Mouse (Mus musculus) CH12F3 (cell line): ENCODE results near the gene Uvrag.

Experiments
- in situ Hi-C: fragments of 300-500 bp; cut with MboI; formaldehyde crosslinking; loops from 2 replicates; pipeline ENCODE4 v1.14.3; 2020; ENCODE audit warnings: low sequenced_read_pairs

Uvrag gene

DNA sequence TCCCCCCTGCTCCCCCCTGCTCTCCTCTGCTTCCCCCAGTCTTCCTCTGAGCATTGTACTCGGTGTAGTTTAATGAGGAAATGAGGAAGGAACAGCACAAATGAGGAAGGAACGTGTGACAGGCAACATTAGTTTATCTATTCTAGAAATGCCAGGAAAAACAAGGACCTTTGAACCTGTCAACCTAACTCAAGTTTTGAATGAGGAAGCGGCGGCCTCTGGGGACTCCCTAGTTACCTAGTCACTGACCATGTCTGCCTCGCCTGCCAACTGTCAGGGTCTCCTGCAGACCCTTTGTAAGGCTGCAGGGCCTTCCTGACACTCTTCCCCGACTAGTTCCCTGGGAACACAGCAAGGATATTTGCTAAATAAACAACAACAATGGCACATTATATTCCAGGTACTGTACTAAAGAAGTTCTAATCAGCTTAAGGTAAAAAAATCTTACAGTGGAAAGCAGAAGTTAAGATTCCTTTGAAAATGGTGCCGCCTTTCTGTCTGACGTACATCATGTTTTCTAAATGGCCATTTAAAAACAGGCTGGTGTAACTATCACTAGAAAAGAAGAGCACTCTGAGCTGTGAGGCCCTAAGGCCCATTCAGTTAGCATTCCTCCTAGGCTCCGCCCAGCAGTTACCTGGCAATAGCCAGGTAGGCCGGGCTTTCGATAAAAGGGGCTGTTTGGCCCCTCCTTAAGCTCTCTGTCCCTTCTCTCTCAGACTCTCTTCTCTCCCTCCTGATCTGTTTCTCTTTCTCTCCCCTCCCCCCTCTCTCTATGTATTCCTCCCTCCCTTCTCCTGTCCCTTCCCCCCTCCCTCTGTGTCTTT is 39.0 kb downstream of the Uvrag start:
- in situ Hi-C loops, result no loop called here

DNA sequence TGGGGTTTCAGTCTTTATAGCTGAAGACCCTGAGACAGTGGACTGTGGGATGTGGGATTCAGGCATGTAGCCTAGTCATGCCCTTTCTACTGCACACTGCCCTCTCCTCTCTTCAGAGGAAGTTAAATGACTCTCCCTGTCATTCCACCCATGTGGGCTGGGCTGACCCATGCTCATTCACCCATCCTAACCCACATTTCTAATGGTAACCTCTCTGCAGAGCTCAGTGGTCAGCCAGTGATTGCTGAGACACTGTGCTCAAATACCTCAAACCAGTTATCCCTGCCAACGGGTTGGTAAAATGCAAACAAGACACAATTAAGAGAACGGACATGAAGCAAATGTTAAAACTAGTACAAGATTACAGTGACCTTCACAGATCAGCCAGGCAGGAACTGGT is 39.9 kb downstream of the Uvrag start:
- in situ Hi-C loops, result no loop called here

DNA sequence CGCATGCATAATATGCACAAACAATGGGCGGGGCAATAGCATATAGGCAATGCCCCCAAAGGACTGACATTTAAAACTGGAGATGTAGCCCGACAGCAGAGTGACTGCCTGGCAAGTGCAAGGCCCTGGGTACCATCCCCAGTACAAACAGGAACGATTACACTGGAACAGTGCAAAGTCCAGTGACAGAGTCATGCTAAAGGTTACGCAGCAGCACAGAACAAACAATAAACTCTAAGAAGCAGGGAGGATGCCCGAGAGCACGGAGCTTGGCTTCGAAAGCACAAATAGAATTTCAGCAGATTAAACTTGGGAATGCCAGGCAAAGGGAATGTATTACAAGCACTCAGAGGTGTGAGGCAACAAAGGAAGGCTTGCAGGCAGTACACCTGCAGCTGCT is 40.4 kb downstream of the Uvrag start:
- in situ Hi-C loops, result no loop called here

DNA sequence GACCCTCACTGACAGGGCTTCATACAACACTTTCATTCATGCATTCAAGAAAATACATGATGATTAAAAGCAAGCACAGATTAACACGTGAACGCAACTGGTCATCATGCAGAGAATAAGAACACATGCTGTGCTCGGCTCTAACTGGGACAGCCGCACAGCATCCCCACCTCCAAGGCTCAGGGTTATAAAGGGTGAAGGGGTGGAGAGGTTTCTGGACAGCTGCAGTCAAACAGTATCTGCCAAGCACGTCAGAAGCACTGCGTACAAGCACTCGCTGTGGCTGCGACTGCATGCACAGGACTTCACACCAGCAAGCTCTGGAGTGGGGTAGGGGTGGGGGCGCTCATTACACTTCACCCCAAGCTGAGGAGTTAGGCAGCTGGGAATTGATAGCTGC is 40.9 kb downstream of the Uvrag start:
- in situ Hi-C loops, result no loop called here

DNA sequence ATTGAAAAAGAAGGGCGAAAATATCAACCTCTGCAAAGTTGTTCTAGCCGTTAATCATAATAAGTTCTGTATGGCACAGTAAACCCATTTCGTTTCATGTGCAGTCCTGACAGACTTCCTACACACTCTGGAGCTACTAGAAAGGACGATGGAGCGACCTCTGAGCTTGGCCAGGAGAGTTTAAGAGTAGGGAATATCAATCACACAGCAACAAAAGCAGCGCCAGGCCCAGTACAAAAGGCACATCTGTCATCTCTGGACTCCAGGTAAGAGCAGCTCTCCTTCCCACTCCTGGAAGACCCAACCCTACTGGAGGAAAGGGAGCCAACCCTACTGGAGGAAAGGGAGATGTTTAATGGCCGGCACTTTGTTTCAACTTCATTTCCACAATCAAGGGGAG is 43.2 kb downstream of the Uvrag start:
- in situ Hi-C loops, result no loop called here

DNA sequence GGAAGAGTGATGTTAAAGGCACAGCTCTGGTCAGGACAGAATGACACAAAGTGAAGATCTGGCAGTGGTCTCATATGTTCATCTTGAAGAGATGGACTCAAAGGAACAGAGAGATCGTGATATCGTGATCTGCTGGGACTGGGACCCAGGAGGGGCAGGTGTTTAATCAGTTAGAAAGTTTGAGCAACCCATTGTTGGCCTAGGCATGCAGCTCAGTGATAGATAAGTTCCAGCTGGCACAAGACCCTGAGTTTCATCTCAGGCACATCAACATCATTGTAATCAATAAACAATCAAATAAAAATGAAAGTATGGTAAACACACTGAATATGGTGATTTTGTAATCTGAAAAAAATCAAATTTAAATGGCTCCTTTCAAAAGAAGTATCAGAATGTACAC is 43.8 kb downstream of the Uvrag start:
- in situ Hi-C loops, result no loop called here

DNA sequence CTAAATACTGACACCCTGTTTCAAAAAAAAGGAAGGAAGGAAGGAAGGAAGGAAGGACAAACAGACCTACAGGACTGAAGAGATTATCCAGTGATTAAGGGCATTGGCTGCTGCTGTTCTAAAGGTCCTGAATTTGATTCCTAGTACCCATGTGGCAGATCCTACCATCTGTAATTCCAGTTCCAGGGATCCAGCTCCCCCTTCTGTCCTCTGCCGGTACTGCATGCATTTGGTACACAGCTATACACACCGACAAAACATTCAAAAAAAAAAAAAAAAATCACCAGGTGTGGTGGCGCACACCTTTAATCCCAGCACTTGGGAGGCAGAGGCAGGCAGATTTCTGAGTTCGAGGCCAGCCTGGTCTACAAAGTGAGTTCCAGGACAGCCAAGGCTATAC is 45.8 kb downstream of the Uvrag start:
- in situ Hi-C loops, result no loop called here

DNA sequence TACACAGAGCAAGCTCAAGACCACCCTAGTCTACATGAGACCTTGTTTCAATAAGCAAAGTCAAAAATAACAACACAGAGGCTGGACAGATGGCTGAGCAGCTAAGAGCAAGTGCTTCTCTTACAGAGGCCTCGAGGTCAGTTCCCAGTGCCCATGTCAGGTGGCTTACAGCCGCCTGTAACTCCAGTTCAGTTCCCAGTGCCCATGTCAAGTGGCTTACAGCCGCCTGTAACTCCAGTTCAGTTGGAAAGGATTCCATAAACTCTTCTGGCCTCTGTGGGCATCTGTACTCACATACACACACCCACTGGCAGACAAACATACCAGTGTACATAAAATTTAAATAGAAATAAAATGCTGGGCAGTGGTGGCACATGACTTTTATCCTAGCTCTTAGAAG is 46.6 kb downstream of the Uvrag start:
- in situ Hi-C loops, result no loop called here

DNA sequence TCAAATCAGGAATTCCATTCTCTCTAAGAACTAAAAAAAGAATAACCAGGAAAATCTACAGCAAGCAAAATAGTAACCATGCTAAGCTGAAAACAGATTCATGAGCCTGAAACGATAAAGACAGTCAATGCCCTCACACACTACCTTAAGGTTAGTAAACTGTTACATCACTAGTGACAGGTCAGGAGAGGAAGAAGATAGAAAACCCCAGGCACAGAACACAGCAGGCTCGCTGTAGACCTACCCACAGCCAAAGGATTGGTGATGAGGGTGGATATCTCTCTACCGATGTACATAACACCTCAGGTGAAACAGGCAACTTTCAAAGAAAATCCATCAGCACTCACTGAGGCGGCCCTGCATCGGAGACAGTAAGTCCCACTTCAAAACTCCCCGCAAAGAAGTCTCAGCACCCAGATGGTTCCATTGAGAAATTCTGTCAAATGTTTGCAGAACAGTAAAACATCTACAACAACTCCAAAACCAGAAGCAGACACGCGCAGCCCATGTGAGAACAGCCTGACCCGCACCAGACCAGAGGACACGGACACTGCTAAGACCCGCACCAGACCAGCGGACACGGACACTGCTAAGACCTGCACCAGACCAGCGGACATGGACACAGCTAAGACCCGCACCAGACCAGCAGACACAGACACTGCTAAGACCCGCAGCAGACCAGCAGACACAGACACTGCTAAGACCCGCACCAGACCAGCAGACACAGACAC is 48.9 kb downstream of the Uvrag start:
- in situ Hi-C loops, result no loop called here

DNA sequence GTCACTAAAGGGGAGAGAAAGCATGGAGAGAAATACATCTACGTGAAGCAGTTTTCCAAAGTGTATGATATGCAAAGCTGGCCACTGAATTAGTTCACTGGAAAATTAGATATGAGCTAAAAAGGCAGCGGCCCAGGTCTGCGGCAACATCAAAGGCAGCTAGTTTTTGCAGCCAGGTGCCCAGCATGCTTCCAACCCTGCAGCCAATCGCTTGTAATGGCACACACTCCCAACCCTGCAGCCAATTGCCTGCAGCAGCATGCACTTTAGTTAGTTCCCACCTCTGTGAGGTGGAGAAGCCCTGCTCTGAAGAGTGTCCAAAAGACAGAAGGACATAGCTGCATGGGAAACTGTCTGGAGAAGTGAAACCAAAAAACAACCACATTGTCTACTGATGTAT is 51.2 kb downstream of the Uvrag start:
- in situ Hi-C loops, result no loop called here

DNA sequence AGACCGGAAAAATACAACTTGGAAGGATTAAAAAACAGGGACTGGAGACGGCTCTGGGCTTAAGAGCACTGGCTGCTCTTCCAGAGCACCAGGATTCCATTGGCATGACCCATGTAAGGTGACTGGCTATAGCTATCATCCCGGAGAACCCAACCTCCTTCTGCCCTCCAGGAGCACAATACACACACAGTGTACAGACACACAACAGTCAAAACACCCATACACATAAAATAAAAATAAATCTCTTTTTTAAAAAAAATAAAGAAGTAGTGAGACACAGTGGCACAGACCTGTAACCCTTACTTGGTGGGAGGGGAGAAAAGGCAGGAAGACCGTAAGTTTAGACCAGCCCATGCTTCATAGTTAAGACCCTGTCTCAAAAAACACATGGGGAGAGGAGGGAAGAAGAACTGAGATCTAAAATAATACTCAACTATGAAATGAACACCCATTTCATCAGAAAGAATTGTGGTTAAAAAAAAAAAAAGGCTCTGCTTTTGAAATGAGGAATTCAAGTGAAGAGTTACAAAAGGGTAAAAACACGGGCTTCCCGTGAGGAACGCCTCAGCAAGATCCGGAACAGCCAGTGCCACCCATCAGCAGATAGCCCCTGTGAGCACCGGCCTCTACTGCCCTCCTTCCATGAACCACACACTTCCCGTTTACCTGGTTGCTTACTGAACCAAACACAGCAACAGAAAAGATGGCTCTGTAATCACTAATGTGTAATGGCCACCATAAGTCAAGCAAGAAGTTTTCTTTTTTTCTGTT is 52.2 kb downstream of the Uvrag start:
- in situ Hi-C loops, result no loop called here

DNA sequence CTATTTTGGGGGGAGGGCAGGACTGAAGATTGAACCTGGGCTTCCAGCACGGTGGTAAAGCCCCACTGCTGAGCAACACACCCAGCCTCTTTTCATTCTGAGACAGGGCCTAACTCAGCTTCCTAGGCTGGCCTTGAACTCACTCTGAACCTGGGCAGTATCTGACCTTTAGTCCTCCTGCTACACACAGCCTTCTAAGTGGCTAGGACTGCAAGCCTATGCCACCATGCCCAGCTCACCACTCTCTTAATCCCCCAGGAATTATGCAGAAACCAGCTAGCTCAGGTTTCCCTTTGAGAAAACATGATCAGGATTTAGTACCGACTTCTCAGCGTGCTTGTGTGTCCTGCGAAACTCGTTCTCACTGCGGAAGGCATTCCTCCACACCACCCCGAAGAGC is 53.4 kb downstream of the Uvrag start:
- in situ Hi-C loops, result no loop called here

DNA sequence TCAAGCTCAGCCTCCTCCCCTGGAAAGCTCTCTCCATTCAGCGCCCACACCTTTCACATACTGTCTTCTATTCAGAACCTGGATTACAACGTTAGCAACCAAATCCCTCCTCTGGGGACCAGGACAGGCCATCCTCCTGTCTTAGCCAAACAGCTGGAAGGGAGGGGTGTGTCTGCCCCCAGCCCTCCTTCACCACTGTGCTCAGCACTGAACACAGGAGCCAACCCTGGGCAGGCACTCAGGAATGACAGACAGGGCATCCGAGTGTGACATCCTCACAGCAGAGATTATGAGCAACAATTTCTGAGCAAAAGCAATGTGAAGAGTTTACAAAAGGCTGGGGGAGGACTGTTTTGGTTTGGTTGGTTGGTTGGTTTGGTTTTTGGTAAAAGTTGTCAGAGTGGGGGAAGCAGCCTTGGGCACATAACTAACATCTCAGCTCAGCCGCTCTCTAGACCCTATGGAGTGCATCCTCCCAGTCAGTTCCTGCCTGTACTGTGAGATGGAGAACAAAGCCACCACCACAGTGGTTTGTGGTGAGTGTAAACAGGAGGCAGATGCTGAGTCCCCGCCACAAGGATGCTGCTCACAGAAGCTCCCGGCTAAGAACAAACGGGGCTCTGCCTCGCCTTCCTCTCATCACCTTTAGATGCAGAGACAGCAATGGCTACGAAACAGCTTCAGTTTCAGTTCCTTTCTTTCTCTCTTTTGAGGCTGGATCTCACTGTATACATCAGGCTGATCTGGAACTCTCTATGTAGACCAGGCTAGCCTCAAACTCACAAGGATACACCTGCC is 54.1 kb downstream of the Uvrag start:
- in situ Hi-C loops, result no loop called here

DNA sequence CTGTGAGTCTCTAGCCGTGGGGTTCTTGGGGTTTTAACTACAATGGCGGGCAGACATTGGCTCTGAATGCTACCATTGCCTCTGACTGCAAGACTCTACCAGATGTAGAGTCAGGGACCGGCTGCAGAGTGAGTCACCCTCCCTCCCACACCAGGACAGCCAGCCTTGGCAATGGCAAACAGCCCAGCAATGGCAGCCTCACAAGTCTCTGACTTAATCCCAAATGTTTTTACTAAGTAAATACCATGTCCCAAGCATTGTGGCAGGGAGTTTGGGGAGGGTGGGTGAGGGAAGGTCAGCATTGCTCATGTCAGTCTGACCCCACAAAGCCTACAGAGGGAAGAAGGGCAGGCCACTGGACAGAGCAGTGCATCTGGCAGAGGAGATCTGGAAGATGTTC is 55.7 kb downstream of the Uvrag start:
- in situ Hi-C loops, result no loop called here

DNA sequence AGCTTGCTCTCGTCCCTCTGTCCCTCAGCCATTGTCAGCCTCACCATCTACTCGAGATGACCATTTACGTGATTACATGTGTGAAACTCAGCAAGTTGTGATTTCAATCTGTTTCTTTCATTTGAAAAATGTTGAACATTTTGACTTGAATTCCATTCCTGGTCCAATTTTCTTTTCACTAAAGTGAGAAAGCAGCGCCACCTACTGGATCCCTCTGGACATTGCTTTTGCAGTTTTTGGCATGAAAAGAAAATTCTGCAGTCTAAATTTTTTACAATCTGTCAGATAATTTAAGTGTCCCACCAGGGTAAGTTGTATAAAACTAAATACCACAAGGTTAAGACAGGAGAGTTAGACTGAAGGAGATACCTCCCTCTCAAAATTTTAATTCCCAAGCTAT is 61.4 kb downstream of the Uvrag start:
- in situ Hi-C loops, result no loop called here

DNA sequence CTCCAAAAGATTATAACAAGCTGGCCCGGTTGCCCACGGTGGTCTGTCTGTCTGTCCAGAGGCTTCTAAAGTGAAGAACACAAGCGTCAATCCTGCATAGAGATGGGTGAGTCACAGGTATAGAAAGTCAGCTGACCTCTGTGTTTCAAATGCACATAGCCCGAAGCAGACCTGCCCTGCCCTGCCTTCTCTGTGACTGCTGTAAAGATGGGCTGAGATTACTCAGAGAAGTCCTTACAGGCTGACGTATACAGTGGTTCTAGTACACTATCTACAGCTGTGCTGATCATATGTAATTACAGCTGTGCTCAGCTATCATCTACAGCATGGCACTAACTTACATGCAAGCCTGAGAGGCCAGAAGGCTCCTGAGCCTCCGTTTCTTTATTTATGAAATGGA is 62.1 kb downstream of the Uvrag start:
- in situ Hi-C loops, result no loop called here

DNA sequence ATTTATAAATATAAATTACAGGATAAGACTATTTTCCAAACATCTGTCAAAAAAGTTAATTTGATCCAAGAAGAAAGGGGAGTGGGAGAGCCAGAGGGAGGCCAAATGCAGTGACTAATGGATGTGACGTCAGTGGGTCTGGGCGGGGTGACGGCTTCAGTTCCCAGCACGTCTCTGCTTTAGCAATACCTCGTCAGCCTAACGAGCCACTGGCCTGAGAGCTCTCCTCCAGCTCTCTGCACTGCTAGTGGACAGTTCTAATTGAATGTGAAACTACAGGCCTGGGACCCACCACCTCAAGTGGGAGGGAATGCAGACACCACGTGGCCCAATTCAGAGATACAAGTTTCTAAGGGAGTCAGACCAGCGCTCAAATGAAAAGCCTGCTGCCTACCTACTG is 63.7 kb downstream of the Uvrag start:
- in situ Hi-C loops, result no loop called here

DNA sequence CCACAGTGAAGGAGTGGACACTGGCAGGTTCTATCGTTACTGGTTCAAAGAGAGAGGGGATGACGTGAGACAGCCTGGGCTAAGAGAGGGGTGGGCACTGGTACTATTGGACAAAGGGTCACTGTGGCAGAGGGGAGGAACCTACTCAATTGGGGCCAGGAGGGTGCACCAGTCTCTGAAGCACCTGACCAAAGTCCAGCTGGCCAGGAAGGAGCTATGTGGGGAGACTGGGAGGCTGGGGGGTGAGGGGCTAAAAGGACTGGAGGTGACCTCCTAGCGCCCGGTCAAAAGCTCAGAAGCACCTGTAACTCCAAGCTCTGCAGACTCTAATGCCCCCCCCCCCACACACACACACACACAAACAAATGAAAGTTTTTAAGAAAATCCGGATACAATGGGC is 65.8 kb downstream of the Uvrag start:
- in situ Hi-C loops, result no loop called here

DNA sequence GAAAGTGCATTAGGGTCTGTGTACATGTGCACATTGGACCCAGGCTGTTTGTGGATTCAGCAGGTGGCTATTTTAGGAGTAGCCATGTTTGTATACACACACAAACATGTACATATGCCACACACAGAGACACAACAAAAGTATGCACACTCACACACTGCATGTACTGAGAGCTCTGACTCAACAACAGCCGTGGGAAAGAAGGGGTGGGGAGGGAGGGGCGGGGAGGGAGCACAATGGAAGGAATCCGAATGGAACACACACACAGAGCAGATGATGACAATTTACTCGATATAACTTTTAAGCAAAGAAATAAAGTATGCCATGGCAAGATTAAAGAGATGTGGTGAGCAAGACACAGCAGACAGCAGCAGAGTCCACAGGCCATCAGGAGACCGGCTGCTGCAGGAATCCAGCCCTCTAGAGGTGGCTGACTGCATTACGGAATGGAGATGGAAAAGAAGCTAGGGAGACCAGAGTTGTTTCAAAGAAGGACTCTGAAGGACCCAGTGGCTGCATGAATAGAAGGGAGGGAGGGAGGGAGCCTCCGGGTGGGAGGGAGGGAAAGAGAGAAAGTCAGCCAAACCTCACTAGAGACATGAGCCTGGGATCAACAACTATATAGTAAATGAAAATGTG is 67.1 kb downstream of the Uvrag start:
- in situ Hi-C loops, result no loop called here

DNA sequence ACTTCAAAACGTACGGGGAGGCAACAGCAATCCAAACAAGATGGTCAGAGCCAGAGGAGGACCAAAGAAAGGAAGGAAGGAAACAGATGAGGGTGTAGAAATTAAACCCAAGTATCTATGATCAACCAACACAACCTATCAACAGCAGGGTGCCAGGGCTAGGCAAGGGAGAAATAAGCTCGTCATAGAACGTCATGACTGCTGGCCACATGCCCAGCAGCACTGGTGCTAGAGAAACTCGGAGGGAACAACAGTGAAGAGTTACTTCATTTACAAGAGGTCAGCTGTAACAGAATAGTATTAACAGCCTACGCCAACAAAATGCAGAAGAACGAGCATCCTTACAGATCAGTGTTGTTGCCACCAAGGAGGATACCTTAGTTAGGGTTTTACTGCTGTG is 73.2 kb downstream of the Uvrag start:
- in situ Hi-C loops, result loop anchor here (5.0 kb wide), 1 partner anchor 320 kb away; no protein-coding TSS in a partner anchor
